Mouse (Mus musculus): Measurements from ENCODE around the gene Tmem19. TPM values are rescaled to one million over a fixed set of nuclear protein-coding genes. Genes with fewer than 3 reads are reported as not detected.

Tmem19 gene
- polyA plus RNA-seq, 1 experiment from 2014 or later = 29.3 TPM

DNA sequence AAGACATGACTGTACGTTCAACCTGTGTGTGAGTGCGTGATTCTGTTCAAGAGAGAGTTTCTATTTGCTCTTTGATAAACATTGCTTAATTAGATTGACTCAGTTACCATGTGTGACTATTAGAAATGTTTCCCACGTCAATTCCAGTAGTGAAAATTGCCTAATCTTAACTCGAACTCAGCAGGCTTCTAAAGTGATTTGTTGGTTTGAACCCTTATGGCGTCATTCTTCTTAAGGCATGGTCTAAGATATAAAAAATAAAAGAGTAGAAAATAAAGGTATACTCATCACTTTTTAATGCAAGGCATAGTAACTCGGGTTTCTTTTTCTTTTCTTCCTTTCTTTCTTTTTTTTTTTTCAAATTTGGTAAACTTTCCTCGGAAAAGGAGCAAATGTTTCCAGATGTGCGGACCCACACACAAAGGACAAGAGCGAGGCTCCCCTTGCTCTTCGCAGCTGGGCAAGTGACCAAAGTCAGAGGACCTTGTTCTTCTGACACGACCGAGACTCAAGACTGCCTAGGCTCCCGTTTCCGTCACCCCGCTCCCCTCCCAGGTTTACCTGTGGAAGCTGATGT lies 21.4 kb upstream of the Tmem19 start:
- Histone ChIP-seq H3K36me3 (ENCODE audit: control insufficient read depth, insufficient read depth, low read length) (0 out of 2 replicates have a peak, but pooled peaks cover 4% of the 10 kb centered on the region), H3K27me3 (replicated peaks; ENCODE audit: control insufficient read depth, insufficient read depth, low read length) (no peaks in the 10 kb centered on the region), H3K9me3 (ENCODE audit: control insufficient read depth, low read length) (no peaks in the 10 kb centered on the region), H3K4me1 (ENCODE audit: control insufficient read depth, insufficient read depth, low read length) (peaks cover 22% of the 10 kb centered on the region), H3K4me3 (ENCODE audit: low read depth, low read length) (peak overlapping the region; percentile 97), H3K4me2 (ENCODE audit: low read depth, low read length) (peak overlapping the region; percentile 70), H3K9ac (ENCODE audit: low read depth, low read length) (peak overlapping the region; percentile 97), H3K27ac (replicated peaks; ENCODE audit: low read depth, low read length) (peak overlapping the region; percentile 99)
- no peak for ATAC-seq (ENCODE audit: low read depth)
- WGBS = under 1% methylated on average over 15 of the region's 15 CpGs
- DNase-seq (ENCODE audit: low spot score) = peak; percentile 38

DNA sequence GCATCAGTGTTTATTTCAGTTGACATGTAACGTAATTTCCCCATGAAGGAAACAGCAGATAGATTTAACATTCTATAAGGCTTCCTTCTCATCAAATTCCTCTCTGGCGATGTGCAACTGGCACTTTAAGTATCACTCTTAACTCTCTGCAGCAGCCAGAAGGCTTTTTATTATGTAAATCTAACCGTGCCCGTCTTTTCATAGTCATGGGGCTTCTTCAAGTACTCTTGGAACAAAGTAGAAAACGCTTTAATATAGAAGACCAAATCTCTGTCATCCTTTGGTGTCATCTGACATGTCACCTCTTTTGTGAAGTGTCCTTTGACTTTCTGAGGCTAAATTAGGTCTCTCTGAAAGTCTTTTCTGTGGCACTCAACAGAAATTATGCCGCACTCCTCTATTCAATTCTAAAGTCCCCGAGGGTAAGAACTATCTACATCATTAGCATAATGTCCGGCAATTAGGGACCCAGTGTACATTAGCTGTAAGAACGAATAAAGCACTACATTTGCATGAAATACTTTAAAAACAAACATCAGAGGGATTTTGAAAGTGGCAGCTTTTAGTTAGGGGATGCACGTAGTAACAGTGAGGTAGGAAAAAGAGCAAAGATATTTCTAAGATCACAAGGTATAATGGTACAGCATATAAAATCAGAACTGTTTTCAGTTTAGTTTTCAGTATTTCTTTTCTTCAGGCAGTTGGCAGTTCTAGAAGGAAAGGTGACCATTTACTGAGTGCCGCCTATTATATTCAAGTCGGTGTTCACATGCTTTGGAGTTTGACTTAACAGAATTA lies 20.7 kb upstream of the Tmem19 start:
- H3K9me3 ChIP-seq (ENCODE audit: control insufficient read depth, low read length) = no peaks in the 10 kb centered on the region
- peak overlapping the region; percentile 97 for H3K4me3 ChIP-seq (ENCODE audit: low read depth, low read length)
- H3K27me3 ChIP-seq (replicated peaks; ENCODE audit: control insufficient read depth, insufficient read depth, low read length) = no peaks in the 10 kb centered on the region
- DNase-seq (ENCODE audit: low spot score) (no peak), ATAC-seq (ENCODE audit: low read depth) (no peak)
- H3K4me2 ChIP-seq (ENCODE audit: low read depth, low read length) = peak overlapping the region; percentile 70
- peak overlapping the region; percentile 99; the same call in 1 of the 2 replicates for H3K27ac ChIP-seq (replicated peaks; ENCODE audit: low read depth, low read length)
- peaks cover 18% of the 10 kb centered on the region for H3K4me1 ChIP-seq (ENCODE audit: control insufficient read depth, insufficient read depth, low read length)
- H3K9ac ChIP-seq (ENCODE audit: low read depth, low read length) = peak overlapping the region; percentile 97
- whole genome bisulfite sequencing = 24% methylated on average over 12 of the region's 12 CpGs
- 0 out of 2 replicates have a peak, but pooled peaks cover 4% of the 10 kb centered on the region for H3K36me3 ChIP-seq (ENCODE audit: control insufficient read depth, insufficient read depth, low read length)

DNA sequence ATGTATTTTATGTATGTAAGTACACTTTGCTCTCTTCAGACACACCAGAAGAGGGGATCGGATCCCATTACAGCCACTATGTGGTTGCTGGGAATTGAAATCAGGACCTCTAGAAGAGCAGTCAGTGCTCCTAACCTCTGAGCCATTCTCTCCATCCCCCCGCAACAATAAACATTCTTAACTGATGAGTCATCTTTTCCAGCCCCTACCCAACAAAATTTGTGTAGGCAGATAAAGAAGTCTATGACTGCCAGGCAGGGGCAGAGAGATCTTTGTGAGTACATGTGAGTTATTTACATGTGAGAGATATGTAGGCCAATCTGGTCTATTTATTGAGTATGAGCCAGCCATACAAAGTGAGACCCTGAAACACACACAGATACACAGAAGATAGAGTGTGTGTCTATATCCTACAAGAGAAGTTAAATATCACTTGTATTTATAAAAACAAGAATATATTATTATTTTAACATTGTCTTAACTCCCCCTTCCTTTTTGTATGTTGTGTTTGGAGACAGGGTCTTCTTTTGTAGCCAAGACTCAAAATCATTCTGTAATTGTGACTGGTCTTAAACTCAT lies 19.3 kb upstream of the Tmem19 start:
- H3K9me3 ChIP-seq (ENCODE audit: control insufficient read depth, low read length) = no peaks in the 10 kb centered on the region
- no peak overlapping the region for H3K4me2 ChIP-seq (ENCODE audit: low read depth, low read length)
- no peak overlapping the region for H3K9ac ChIP-seq (ENCODE audit: low read depth, low read length)
- H3K4me1 ChIP-seq (ENCODE audit: control insufficient read depth, insufficient read depth, low read length) = peaks cover 11% of the 10 kb centered on the region
- DNase-seq (ENCODE audit: low spot score) (no peak), ATAC-seq (ENCODE audit: low read depth) (no peak)
- no peaks in the 10 kb centered on the region for H3K27me3 ChIP-seq (replicated peaks; ENCODE audit: control insufficient read depth, insufficient read depth, low read length)
- no peak overlapping the region for H3K4me3 ChIP-seq (ENCODE audit: low read depth, low read length)
- H3K27ac ChIP-seq (replicated peaks; ENCODE audit: low read depth, low read length) = no peak overlapping the region
- WGBS = 83% methylated on average over 2 of the region's 2 CpGs
- 0 out of 2 replicates have a peak, but pooled peaks cover 4% of the 10 kb centered on the region for H3K36me3 ChIP-seq (ENCODE audit: control insufficient read depth, insufficient read depth, low read length)

DNA sequence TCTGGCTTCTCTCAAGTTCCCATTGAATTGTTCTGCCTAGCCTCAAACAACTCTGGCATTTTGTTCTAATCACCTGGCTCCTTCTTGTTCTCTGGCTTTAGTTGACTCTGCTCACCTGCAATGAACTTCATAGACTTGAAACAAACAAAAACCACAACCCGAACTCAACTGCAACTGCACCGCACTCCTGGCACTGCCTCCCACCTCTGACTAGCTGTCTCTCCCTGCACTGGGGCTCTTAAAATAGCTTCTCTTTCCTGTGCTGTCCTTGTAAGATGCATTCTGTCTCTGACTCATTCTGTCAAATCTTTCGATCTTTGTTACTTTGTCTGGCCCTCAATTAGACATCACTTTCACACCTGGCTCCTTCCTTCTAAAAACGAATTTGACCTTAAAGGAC lies 850 bp upstream of the Tmem19 start:
- WGBS = 84% methylated on average over 4 of the region's 4 CpGs
- Histone ChIP-seq H3K9me3 (ENCODE audit: control insufficient read depth, low read length) (no peaks in the 10 kb centered on the region), H3K4me3 (ENCODE audit: low read depth, low read length) (peak overlapping the region; percentile 64), H3K36me3 (ENCODE audit: control insufficient read depth, insufficient read depth, low read length) (no peaks in the 10 kb centered on the region), H3K27ac (replicated peaks; ENCODE audit: low read depth, low read length) (no peak overlapping the region), H3K27me3 (replicated peaks; ENCODE audit: control insufficient read depth, insufficient read depth, low read length) (no peaks in the 10 kb centered on the region), H3K4me2 (ENCODE audit: low read depth, low read length) (peak overlapping the region; percentile 62), H3K9ac (ENCODE audit: low read depth, low read length) (peak overlapping the region; percentile 56), H3K4me1 (ENCODE audit: control insufficient read depth, insufficient read depth, low read length) (peaks cover 14% of the 10 kb centered on the region; the same call in 1 of the 2 replicates)
- DNase-seq (ENCODE audit: low spot score) = no peak
- no peak for ATAC-seq (ENCODE audit: low read depth)

DNA sequence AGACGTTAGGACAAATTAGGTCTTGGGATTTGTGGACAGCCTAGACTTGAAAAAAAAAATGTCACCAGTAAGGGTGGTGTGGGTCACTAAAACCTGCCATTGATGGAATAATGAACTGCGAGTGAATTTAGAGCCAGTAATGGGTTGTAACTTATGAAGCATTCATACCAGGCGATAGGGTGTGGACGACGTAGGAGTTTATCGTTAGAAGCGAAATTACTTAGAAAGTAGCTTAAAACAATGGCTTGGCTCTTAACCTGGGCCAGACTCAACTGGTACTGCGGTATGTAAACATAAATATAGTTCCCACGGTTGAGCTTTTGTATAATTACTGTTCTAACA lies 293 bp upstream of the Tmem19 start:
- 7% methylated on average over 9 of the region's 9 CpGs for WGBS
- peak overlapping the region; percentile 92 for H3K27ac ChIP-seq (replicated peaks; ENCODE audit: low read depth, low read length)
- H3K9me3 ChIP-seq (ENCODE audit: control insufficient read depth, low read length) = no peaks in the 10 kb centered on the region
- no peaks in the 10 kb centered on the region for H3K36me3 ChIP-seq (ENCODE audit: control insufficient read depth, insufficient read depth, low read length)
- H3K4me1 ChIP-seq (ENCODE audit: control insufficient read depth, insufficient read depth, low read length) = peaks cover 14% of the 10 kb centered on the region; the same call in 1 of the 2 replicates
- no peaks in the 10 kb centered on the region for H3K27me3 ChIP-seq (replicated peaks; ENCODE audit: control insufficient read depth, insufficient read depth, low read length)
- ATAC-seq (ENCODE audit: low read depth) = peak; percentile 23
- H3K4me3 ChIP-seq (ENCODE audit: low read depth, low read length) = peak overlapping the region; percentile 64
- peak overlapping the region; percentile 62 for H3K4me2 ChIP-seq (ENCODE audit: low read depth, low read length)
- no peak for DNase-seq (ENCODE audit: low spot score)
- peak overlapping the region; percentile 56 for H3K9ac ChIP-seq (ENCODE audit: low read depth, low read length)

DNA sequence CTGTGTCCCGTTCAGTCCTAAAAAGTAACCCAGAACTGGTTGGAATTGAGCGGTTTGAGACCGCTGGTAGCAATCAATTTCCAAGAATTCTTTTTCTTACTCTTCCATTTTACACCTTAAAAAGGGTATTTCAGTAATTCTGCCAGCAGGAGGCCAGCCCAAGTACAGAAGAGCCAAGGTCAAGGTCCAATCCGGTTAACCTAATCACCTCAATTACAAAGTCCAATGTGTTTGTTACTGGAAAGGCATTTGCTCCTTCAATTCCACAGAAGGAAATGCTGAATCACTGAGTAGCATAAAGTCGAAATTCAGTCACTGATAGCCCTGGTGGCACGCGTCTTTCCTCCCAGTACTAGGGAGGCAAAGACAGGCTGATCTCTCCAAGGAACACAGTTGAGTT lies 3.2 kb downstream of the Tmem19 start:
- Histone ChIP-seq H3K9me3 (ENCODE audit: control insufficient read depth, low read length) (no peaks in the 10 kb centered on the region), H3K4me1 (ENCODE audit: control insufficient read depth, insufficient read depth, low read length) (peaks cover 14% of the 10 kb centered on the region; the same call in 1 of the 2 replicates), H3K27ac (replicated peaks; ENCODE audit: low read depth, low read length) (no peak overlapping the region), H3K4me3 (ENCODE audit: low read depth, low read length) (no peak overlapping the region), H3K9ac (ENCODE audit: low read depth, low read length) (no peak overlapping the region), H3K4me2 (ENCODE audit: low read depth, low read length) (no peak overlapping the region), H3K36me3 (ENCODE audit: control insufficient read depth, insufficient read depth, low read length) (peaks cover 15% of the 10 kb centered on the region), H3K27me3 (replicated peaks; ENCODE audit: control insufficient read depth, insufficient read depth, low read length) (no peaks in the 10 kb centered on the region)
- DNase-seq (ENCODE audit: low spot score) (no peak), ATAC-seq (ENCODE audit: low read depth) (no peak)
- WGBS = 88% methylated on average over 7 of the region's 7 CpGs

DNA sequence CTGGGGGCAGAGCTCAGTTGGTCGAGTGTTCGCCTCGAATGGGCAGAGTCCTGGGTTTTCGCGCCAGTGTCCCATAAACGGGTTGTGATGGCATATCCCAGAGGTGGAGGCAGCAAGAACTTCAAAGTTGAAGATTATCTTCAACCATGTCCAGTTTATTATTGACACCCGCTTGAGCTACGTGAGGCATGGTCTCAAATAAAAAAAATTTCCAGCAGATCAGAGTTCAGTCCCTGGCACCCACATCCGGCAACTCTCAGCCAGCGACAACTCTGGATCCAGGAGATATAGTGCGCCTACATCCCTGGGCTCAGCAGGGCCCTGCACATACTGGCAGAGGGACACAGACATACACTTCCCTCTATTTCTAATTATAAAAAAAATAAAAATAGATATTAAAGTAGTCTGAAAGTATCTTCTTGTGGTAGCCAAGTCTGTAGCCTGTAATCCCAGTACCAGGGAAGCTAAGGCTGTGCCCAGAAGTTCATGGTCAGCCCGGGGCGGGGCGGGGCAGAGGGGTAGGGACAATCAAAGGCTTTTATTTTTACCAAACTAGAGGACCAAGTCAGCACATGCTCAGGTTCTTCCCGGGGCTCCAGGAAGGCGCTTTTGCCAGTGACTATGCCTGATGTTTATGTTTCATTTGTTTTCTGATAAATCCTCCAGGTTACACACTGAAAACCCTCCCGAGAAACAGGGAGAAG lies 3.9 kb downstream of the Tmem19 start:
- Histone ChIP-seq H3K4me2 (ENCODE audit: low read depth, low read length) (no peak overlapping the region), H3K9ac (ENCODE audit: low read depth, low read length) (no peak overlapping the region), H3K9me3 (ENCODE audit: control insufficient read depth, low read length) (no peaks in the 10 kb centered on the region), H3K4me1 (ENCODE audit: control insufficient read depth, insufficient read depth, low read length) (peaks cover 14% of the 10 kb centered on the region; the same call in 1 of the 2 replicates), H3K27ac (replicated peaks; ENCODE audit: low read depth, low read length) (no peak overlapping the region), H3K4me3 (ENCODE audit: low read depth, low read length) (no peak overlapping the region), H3K27me3 (replicated peaks; ENCODE audit: control insufficient read depth, insufficient read depth, low read length) (no peaks in the 10 kb centered on the region), H3K36me3 (ENCODE audit: control insufficient read depth, insufficient read depth, low read length) (peaks cover 15% of the 10 kb centered on the region)
- DNase-seq (ENCODE audit: low spot score) (no peak), ATAC-seq (ENCODE audit: low read depth) (no peak)
- WGBS = 92% methylated on average over 17 of the region's 17 CpGs

DNA sequence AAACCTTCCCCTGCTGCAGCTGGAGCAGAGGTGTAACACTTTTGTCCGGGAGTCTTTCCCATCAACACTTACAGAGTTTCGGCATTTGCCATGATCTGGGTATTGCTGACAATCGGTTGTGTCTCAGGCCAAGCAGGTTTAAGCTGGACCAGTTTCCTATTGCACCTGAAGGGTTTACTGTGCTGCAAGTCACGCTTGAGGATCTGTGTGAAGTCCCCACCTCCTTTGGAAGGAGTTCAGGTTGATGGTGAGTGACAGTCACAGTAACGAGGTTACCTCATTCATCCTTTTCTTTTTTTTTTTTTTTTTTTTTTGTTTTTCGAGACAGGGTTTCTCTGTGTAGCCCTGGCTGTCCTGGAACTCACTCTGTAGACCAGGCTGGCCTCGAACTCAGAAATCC lies 6.2 kb downstream of the Tmem19 start:
- peaks cover 2% of the 10 kb centered on the region; the same call in 1 of the 2 replicates for H3K4me1 ChIP-seq (ENCODE audit: control insufficient read depth, insufficient read depth, low read length)
- no peak overlapping the region for H3K4me2 ChIP-seq (ENCODE audit: low read depth, low read length)
- no peak for ATAC-seq (ENCODE audit: low read depth)
- WGBS = 83% methylated on average over 5 of the region's 7 CpGs
- H3K9me3 ChIP-seq (ENCODE audit: control insufficient read depth, low read length) = no peaks in the 10 kb centered on the region
- H3K4me3 ChIP-seq (ENCODE audit: low read depth, low read length) = no peak overlapping the region
- no peak for DNase-seq (ENCODE audit: low spot score)
- H3K27me3 ChIP-seq (replicated peaks; ENCODE audit: control insufficient read depth, insufficient read depth, low read length) = no peaks in the 10 kb centered on the region
- H3K27ac ChIP-seq (replicated peaks; ENCODE audit: low read depth, low read length) = no peak overlapping the region
- no peak overlapping the region for H3K9ac ChIP-seq (ENCODE audit: low read depth, low read length)
- peaks cover 15% of the 10 kb centered on the region for H3K36me3 ChIP-seq (ENCODE audit: control insufficient read depth, insufficient read depth, low read length)

Measured in embryonic facial prominence, embryonic 14.5 days (tissue).